Mouse (Mus musculus) B cell, adult (primary cell): ENCODE measurements around the gene Bhlhe41. TPM values are rescaled to one million over a fixed set of nuclear protein-coding genes. Genes with fewer than 3 reads are reported as not detected.

Experiments
- total RNA-seq: library from RNA; stranded (reverse); gene quantifications from 4 replicates; pipeline ENCODE4 v1.2.4, GENCODE M21; 2023; ENCODE audit not compliant: inconsistent age

The Bhlhe41 gene
- total RNA-seq = 23.6 to 31.8 TPM (median 29.2 TPM) in 4 replicates

DNA sequence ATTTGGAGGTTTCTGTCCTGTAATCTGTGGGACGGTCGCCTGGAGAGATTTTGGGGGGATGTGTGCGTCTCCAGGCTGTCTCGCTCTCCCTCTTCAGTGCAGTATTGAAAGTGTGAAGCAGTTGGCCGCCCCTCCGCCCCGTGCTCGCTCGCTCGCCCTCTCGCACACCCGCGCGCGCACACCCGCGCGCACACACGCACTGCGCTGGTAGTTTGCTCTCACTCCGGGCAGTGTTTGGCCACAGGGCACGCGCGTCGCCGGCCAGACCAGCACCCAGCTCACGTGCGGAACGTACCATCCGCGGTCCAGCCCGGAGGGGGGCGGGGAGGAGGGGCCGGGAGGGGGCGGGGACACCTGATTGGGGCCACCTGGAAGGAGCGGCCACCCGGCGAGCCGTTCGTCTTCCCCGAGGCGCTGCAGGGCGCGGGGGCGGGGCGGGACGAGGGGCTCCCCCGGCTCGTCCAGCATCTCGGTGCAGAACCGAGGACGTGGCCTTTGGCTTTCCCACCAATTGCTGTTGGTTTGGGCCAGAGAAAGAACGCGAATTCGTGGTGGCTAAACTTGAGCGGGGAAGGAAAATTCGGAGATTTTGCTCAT lies at the start of gene Bhlhe41:
TSS of gene Bhlhe41 (minus strand) at position 270 of the 597 bp plus-strand sequence.

Other genes starting within 250 kb of the Bhlhe41 start
- not detected in 4 replicates for gene Tuba3b, start 249.8 kb downstream of the Bhlhe41 start, total RNA-seq
- gene Rassf8, start 118.8 kb downstream of the Bhlhe41 start, total RNA-seq = 0.48 to 1.4 TPM (median 0.69 TPM) in 4 replicates
- gene Sspn, start 66.1 kb upstream of the Bhlhe41 start, total RNA-seq = 0.87 to 1.2 TPM (median 0.90 TPM) in 4 replicates